Mouse (Mus musculus): ENCODE results near the gene Orm2.

Orm2 gene

DNA sequence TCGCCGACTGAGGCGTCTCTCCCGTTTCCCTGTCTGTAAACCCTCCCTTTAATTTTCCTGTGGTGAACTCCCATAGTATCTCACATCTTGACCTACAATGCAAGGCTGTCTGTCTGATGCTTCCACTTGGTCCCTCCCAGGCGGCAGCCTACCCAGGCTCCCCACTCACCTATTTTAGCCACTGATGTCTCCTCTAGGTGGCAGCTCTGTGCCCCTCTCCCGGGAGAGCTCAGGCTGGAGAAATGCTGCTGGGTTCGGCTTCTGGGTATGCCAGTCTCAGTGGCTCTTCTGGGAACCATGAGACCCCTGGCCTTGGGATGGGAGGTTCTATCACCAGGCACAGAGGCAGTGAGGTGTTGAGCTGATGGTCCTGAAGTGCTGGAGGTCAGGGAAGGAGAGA lies 15.2 kb downstream of the Orm2 start:
- DNase-seq (ENCODE audit: low spot score): no peak

DNA sequence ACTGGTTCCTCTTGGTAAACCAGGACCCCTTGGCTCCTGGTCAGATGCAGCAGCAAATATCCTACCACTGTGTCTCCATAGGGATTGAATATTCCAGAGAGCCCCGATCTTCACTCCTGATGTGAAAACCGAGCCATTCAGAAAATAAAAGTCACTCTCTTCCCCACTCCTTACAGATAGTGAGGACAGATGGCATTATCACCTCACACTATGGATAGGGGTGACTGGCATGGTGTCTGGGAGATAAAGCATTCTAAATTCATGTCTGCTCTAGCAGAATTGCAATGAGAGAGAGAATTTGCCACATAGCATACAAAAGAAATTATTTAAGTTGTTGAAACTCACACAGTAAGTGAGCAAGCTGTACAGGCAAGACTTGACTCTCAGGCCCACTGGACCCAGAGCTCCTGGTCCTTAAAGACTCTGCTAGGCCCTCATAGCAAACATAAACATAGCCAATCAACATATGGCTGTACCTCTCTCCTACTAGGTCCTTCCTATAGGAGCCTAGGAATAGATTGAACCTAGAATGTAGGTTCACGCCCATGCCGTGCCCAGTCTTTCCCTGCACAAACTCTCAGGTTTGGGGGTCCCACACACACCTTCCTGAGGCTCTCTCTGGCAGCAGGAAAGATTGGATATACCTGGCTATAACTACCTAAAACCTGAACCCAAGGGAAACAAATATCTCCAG lies 20.6 kb downstream of the Orm2 start:
- no peak for DNase-seq (ENCODE audit: low spot score)

- no peak for DNase-seq (ENCODE audit: low spot score)
Measured at GRCm38 (mm10) chr4:63383474-63383873, 21.2 kb downstream of the Orm2 start.

GRCm38 (mm10) chr4:63384262-63384661 lies 22.0 kb downstream of the Orm2 start:
- no peak for DNase-seq (ENCODE audit: low spot score)

DNA sequence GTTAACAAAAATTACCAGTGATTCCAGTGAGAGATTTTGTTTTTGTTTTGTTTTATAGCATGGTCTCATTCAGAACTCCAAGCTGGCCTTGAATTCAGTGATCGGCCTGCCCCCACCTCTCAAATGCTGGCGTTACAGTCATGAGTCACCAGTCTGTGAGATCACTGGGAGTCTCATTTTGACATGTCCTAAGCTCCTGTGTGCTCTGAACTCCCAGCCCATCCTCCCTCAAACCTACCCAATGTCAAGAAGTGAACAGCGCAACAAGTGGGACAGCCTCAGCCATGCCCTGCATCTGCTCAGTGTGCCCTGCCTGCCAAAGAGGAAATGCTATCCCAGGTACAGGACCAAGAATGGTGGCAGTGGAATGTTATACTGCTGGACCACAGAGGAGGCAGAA lies 23.0 kb downstream of the Orm2 start:
- no peak for DNase-seq (ENCODE audit: low spot score)

DNA sequence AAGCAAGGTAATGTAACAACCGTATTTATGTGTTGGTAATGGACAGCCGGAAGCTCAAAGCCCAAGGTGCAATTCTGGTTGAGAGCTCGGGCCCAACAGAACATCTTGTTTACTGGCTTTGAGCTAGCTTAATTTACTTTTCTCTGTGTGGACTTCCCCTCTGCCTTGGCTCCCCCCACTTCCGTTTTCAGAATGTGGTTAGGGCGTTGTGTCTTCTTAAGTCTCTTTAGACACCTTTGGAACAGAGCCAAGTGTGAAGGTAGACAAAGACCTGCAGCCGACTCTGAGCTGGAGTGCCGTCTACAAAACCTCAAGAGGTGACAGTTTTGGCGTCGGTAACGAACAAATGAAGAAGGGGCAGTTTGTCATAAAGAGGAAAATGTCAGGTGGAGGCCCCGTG lies 23.5 kb downstream of the Orm2 start:
- no peak for DNase-seq (ENCODE audit: low spot score)

DNA sequence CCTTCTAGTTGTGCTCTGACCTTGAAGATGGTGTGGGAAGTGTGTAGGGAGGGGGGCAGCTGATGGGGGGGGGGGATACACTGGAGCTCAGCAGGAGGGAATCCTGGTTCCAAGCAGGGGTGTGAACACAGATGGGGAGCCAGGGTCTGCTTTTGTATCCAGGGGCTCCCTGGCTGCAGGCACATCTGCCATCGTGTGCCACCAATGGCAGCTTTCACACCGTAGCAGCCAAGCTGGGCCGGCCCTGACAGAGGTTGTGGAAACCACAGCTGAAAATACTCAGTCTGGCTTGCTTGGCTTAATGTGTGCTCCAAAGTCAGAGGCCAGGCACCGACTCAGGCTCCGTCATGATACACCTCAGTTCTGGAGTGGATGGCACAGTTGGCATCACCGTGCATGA lies 25.8 kb downstream of the Orm2 start:
- DNase-seq (ENCODE audit: low spot score): no peak

- DNase-seq (ENCODE audit: low spot score): no peak
Measured at GRCm38 (mm10) chr4:63389121-63389886, 27.1 kb downstream of the Orm2 start.

- DNase-seq (ENCODE audit: low spot score): no peak
Measured at GRCm38 (mm10) chr4:63389887-63390528, 27.8 kb downstream of the Orm2 start.

GRCm38 (mm10) chr4:63391322-63391721 lies 29.1 kb downstream of the Orm2 start:
- no peak for DNase-seq (ENCODE audit: low spot score)

- no peak for DNase-seq (ENCODE audit: low spot score)
Measured at GRCm38 (mm10) chr4:63397981-63398537, 35.8 kb downstream of the Orm2 start.

- no peak for DNase-seq (ENCODE audit: low spot score)
Measured at GRCm38 (mm10) chr4:63398854-63399609, 36.8 kb downstream of the Orm2 start.

DNA sequence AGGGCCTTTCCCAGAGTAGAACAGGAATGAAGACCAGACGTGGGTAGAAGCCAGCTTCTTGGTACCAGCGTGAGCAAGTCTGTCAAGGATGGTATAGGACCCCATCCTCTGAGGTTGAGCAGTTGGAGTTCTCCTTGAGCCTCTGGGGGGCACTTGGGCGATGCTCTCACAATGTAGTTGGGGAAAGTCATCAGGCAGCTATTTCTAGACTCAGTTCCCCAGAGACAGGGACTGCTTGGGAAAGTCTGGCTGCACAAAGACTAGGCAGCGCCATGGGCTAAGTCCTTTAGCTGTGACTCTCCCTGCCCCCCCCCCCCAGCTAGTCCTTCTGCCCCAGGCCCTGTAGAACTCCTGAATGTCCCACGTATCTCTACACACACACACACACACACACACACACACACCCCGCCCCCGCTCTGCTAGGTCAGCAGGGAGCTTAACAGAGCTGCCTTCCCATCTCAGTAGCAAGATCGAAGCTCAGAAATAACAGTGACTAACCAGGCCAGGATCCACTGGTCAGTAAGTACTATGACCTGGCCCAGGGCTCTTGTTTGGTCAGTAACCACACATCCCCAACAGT lies 37.5 kb downstream of the Orm2 start:
- no peak for DNase-seq (ENCODE audit: low spot score)

DNA sequence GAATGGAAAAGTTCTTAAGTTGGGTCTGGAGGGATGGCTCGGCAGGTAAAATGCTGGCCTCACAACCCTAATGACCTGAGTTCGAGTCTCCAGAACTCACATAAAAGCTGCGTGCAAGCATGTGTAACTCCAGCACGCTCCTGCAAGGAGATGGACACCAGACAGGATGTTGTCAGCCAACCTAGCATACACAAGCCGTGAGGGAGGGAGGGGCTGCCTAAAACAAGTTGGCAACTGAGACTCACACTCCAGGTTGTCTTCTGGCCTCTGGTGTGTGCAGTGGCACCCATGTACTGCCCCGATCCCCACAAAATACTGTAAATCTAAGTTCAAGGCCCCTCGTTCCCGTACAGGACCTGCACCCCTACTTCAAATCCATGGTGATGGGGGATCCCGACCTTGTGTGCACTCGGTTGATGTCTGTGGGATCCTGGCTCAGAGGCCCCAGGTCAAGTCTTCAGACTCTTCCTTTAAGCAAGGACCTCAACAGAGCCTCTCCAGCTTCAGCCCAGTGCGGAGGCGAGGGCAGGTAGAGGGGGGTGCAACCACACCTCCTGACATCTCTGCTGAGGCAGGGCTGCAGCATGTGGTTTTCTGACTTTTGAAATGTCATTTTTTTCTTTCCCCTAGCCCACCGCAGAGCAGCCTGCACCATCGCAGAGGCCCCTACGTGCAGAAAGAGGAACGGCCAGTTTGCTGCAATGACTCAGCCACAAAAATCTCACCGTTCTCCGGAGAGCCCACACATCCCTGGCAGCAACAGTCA lies 38.5 kb downstream of the Orm2 start:
- DNase-seq (ENCODE audit: low spot score): no peak

DNA sequence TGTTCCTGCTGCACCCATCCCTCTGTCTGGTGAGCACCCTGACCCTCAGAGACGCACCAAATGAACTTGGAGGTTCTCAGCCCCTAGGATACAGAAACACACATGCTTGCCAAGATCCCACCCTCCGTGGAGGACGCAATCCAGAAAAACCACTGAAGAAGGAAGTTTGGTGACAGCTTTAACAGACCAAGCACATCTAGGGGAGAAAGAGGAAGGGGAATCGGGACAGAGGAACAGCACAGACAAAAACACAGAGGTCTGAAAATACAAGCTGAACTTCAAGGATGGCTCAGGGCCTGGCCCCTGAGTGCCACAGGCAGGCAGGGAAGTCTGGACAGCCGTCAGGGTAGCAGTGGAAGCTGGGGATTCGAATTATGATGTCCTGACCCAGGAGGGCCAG lies 39.4 kb downstream of the Orm2 start:
- no peak for DNase-seq (ENCODE audit: low spot score)

- DNase-seq (ENCODE audit: low spot score): no peak
Measured at GRCm38 (mm10) chr4:63402056-63402455, 39.8 kb downstream of the Orm2 start.

GRCm38 (mm10) chr4:63402558-63402957 lies 40.3 kb downstream of the Orm2 start:
- DNase-seq (ENCODE audit: low spot score): no peak

- DNase-seq (ENCODE audit: low spot score): no peak
Measured at GRCm38 (mm10) chr4:63403040-63403959, 41.1 kb downstream of the Orm2 start, which contains the start of gene Akna. TSS of gene Akna (minus strand) at chr4:63403354.

GRCm38 (mm10) chr4:63404205-63404604 lies 42.0 kb downstream of the Orm2 start:
- no peak for DNase-seq (ENCODE audit: low spot score)

GRCm38 (mm10) chr4:63405051-63405450 lies 42.8 kb downstream of the Orm2 start:
- no peak for DNase-seq (ENCODE audit: low spot score)
